Mouse (Mus musculus) liver, adult 2 months (tissue): Measurements from ENCODE around the gene Gm21970.

Source experiments
- CTCF ChIP-seq: fragments of 200-500 bp; IDR thresholded peaks from 2 replicates; pipeline ENCODE4 v1.5.1; 2011; ENCODE audit warnings: low read depth, low read length, control low read depth
- POLR2A ChIP-seq: fragments of 200-500 bp; IDR thresholded peaks from 2 replicates; pipeline ENCODE4 v1.6.1; 2011; ENCODE audit warnings: low read length, control low read depth; ENCODE audit not compliant: insufficient read depth; ENCODE audit errors: extremely low read depth

DNA sequence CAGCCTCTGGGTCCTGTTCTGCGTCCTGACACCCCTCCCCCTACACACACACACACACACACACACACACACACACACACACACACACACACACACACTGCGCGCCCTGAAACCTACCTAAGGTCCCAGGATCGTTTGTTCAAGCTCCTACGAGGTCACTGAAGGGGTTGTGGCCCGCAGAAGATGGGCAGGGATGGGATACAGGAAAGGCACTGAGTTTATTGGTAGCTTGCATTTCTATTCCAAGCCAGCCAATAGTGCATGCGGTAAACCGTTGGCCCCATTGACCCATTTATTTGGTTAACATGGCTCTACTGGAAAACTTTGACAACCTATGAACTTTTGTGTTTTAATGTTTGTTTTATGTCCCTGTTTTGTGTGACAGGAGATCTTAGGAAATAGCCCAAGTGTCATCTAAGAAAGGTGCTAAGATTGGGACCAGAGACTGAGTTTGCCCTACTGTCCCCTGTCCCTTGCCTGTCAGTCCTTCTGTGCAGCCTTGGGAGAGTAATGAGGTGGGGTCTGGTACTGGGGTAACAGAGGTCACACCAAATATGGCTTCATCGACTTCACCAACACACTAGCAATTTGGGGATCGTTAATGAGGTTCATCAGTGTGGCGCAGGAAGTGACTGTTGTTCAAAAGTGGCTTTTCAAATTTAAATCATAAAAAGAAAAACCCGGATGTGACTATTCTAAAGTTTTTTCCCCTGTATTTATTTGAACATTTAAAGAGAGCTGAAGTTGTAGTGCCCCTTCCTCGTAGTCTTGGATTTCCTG lies 17.9 kb upstream of the Gm21970 start:
- TF ChIP-seq CTCF, result no peak
- TF ChIP-seq POLR2A, result no peak
